Mouse (Mus musculus) spleen, adult 12 weeks (tissue): ENCODE data around the gene Sgsm1.

Experiments
- DNase-seq: peaks from one replicate; pipeline ENCODE4 v3.0.0; 2022; ENCODE audit warnings: low spot score

The Sgsm1 gene

GRCm38 (mm10) chr5:113323784-113324638 lies 13.4 kb upstream of the Sgsm1 start:
- DNase-seq: no peak

- no peak for DNase-seq
These were observed 3.4 kb upstream of the Sgsm1 start for GRCm38 (mm10) chr5:113313998-113314397.

GRCm38 (mm10) chr5:113309491-113310376 lies 852 bp downstream of the Sgsm1 start:
- DNase-seq: no peak

GRCm38 (mm10) chr5:113306750-113307477 lies 3.7 kb downstream of the Sgsm1 start:
- DNase-seq: no peak

- DNase-seq: no peak
These were observed 6.1 kb downstream of the Sgsm1 start for GRCm38 (mm10) chr5:113304527-113304926.

- no peak for DNase-seq
These were observed 8.7 kb downstream of the Sgsm1 start for GRCm38 (mm10) chr5:113301841-113302240.

- no peak for DNase-seq
These were observed 10.3 kb downstream of the Sgsm1 start for GRCm38 (mm10) chr5:113300148-113300889.

GRCm38 (mm10) chr5:113299433-113299832 lies 11.2 kb downstream of the Sgsm1 start:
- DNase-seq: no peak

- no peak for DNase-seq
These were observed 11.8 kb downstream of the Sgsm1 start for GRCm38 (mm10) chr5:113298826-113299225.

GRCm38 (mm10) chr5:113298040-113298439 lies 12.5 kb downstream of the Sgsm1 start:
- DNase-seq: no peak

GRCm38 (mm10) chr5:113295791-113296190 lies 14.8 kb downstream of the Sgsm1 start:
- no peak for DNase-seq

- no peak for DNase-seq
These were observed 16.0 kb downstream of the Sgsm1 start for GRCm38 (mm10) chr5:113294575-113294974.

GRCm38 (mm10) chr5:113293446-113293845 lies 17.1 kb downstream of the Sgsm1 start:
- no peak for DNase-seq

- no peak for DNase-seq
These were observed 17.8 kb downstream of the Sgsm1 start for GRCm38 (mm10) chr5:113292832-113293231.

- DNase-seq: no peak
These were observed 18.4 kb downstream of the Sgsm1 start for GRCm38 (mm10) chr5:113292179-113292578.

GRCm38 (mm10) chr5:113291125-113291524 lies 19.5 kb downstream of the Sgsm1 start:
- no peak for DNase-seq

GRCm38 (mm10) chr5:113290149-113290548 lies 20.4 kb downstream of the Sgsm1 start:
- no peak for DNase-seq

GRCm38 (mm10) chr5:113288490-113288889 lies 22.1 kb downstream of the Sgsm1 start:
- no peak for DNase-seq

- no peak for DNase-seq
These were observed 22.8 kb downstream of the Sgsm1 start for GRCm38 (mm10) chr5:113287762-113288161.

GRCm38 (mm10) chr5:113286591-113287520 lies 23.7 kb downstream of the Sgsm1 start:
- DNase-seq: no peak
